In genomic region chr16:33859988-33860700, GRCm38 (mm10) we compare ENCODE assay signal across 7 mouse cellular contexts. TPM values are rescaled to one million over a fixed set of nuclear protein-coding genes. Genes with fewer than 3 reads are reported as not detected.
DNase-seq lines count a peak whose midpoint lies in the region; ATAC-seq lines count a peak whose summit lies in the region.

No protein-coding gene starts in this region.

- H3K4me1 ChIP-seq in hindbrain, embryonic 16.5 days (ENCODE audit: control insufficient read depth, insufficient read depth, low read depth, low read length), result peaks cover 2% of the 10 kb centered on the region; the same call in 1 of the 2 replicates

- WGBS in hindbrain, embryonic 16.5 days, result 41% methylated on average over 13 of the region's 14 CpGs

- DNase-seq in adrenal gland, adult 18-20 months (ENCODE audit: low spot score in 2 of 2), result peak; percentile 67 to 74
- peak; percentile 98 for DNase-seq in cerebellum, adult 9-11 months
- peak; percentile 92 for DNase-seq in gastrocnemius, postnatal 14 days
- peak; percentile 84 for DNase-seq in left cerebral cortex, adult 11 months (ENCODE audit: low spot score)
- peak; percentile 42 to 63 for DNase-seq in lung, postnatal 4 days
- DNase-seq in splenic B cell, adult 2 months (ENCODE audit: low read depth, low spot score), result peak; percentile 23

- H3K4me3 ChIP-seq in hindbrain, embryonic 16.5 days (ENCODE audit: low read length), result no peak overlapping the region

- H3K27ac ChIP-seq in hindbrain, embryonic 16.5 days (ENCODE audit: low read depth, low read length), result no peak overlapping the region

- intact Hi-C loops in gastrocnemius, postnatal 14 days (cut with DNase I; ENCODE audit: low total_unique reads), result no loop called here

- H3K9me3 ChIP-seq in hindbrain, embryonic 16.5 days (ENCODE audit: control insufficient read depth, low read length), result no peaks in the 10 kb centered on the region

- H3K36me3 ChIP-seq in hindbrain, embryonic 16.5 days (ENCODE audit: control insufficient read depth, insufficient read depth, low read length), result no peaks in the 10 kb centered on the region
- H3K36me3 ChIP-seq in splenic B cell, adult 2 months (ENCODE audit: control insufficient read depth, insufficient read depth, low read length, poor library complexity, severe bottlenecking), result no peaks in the 10 kb centered on the region

- H3K27me3 ChIP-seq in hindbrain, embryonic 16.5 days (replicated peaks; ENCODE audit: control insufficient read depth, insufficient read depth, low read length), result no peaks in the 10 kb centered on the region
- H3K27me3 ChIP-seq in splenic B cell, adult 2 months (ENCODE audit: control insufficient read depth, insufficient read depth, low read length, poor library complexity, severe bottlenecking), result no peaks in the 10 kb centered on the region

- ATAC-seq in hindbrain, embryonic 16.5 days, result peak; percentile 98

- H3K9ac ChIP-seq in hindbrain, embryonic 16.5 days (ENCODE audit: low read depth, low read length), result 0 out of 2 replicates have a peak overlapping the region, but pooled peaks have one; percentile 7

- peak overlapping the region; percentile 28 for H3K4me2 ChIP-seq in hindbrain, embryonic 16.5 days (ENCODE audit: low read length)

RNA-seq across cellular contexts. Expression of gene Itgb5, which starts 30.7 kb away (rescaled TPM):
- 100 to 1,000 TPM; 146 to 187 TPM for total RNA-seq in adrenal gland, adult 18-20 months (2021)
- 10 to 100 TPM; 31.9 to 33.3 TPM for total RNA-seq in gastrocnemius, postnatal 14 days (2021)
- polyA plus RNA-seq in hindbrain, embryonic 16.5 days (2015; fragmentation: Nextera tagmentation; extraction: Ambion mirVana), result 4.9 and 7.8 TPM in 2 replicates

Comparison
In these comparisons a context has a peak if more than half of its experiments do, and no peak if none do; other contexts are left out.
1. DNase-seq: peak in every context shown above with its lines; median percentile 98 in cerebellum, adult 9-11 months; 92 in gastrocnemius, postnatal 14 days; 84 in left cerebral cortex, adult 11 months; 70 in adrenal gland, adult 18-20 months; 52 in lung, postnatal 4 days; 23 in splenic B cell, adult 2 months.
2. RNA of gene Itgb5, which starts 30.7 kb away (total RNA-seq): 146 to 187 TPM in adrenal gland, adult 18-20 months; 31.9 to 33.3 TPM in gastrocnemius, postnatal 14 days; every median in the first group is over 4 times any median in the second.